Mouse (Mus musculus) left cerebral cortex, adult 2 months (tissue): ENCODE results near the gene Rtbdn. TPM values are rescaled to one million over a fixed set of nuclear protein-coding genes. Genes with fewer than 3 reads are reported as not detected.
"Not testable (repeated sequence)": the region's sequence is repeated elsewhere in the genome, so short reads cannot be mapped to it uniquely, and the experiment has no call there.

Experiments used
- DNase-seq, 2 experiments: peaks; one replicate each; pipeline ENCODE4 v3.0.0; 2021 to 2022; ENCODE audit warnings: low spot score in 2 of 2, mixed read lengths in 1 of 2; ENCODE audit errors: extremely low spot score in 1 of 2
- H3K27ac ChIP-seq: fragments of 200-600 bp; 2 replicates; pipeline ENCODE4 v1.8.1; 2022
- H3K4me3 ChIP-seq: fragments of 200-600 bp; 2 replicates; pipeline ENCODE4 v1.8.1; 2022
- CTCF ChIP-seq: fragments of 200-600 bp; IDR thresholded peaks from 2 replicates; pipeline ENCODE4 v1.8.1; 2022; ENCODE audit warnings: antibody characterized with exemption, mild to moderate bottlenecking, moderate library complexity
- intact Hi-C: fragments of 180-260 bp; cut with DNase I; formaldehyde crosslinking; loops from one replicate; pipeline ENCODE4 v1.15.1; 2025
- long read RNA-seq, 2 experiments: library from polyadenylated mRNA; stranded (forward); transcript quantifications; one replicate each; pipeline ENCODE4 v2.0.0; 2021; ENCODE audit warnings: borderline mapping rate in 2 of 2
- total RNA-seq, 2 experiments: library from RNA; stranded (reverse); gene quantifications; 2 replicates each; pipeline ENCODE4 v1.2.3; 2021

The Rtbdn gene
- 1 to 10 TPM; 1.1 to 1.2 TPM for total RNA-seq
- long read RNA-seq, experiment 1, partial matches to known transcripts: 1 of 2 reads
- long read RNA-seq, experiment 1, other reads (novel, unspliced or antisense): 1 of 2 reads
- long read RNA-seq, experiment 2, partial matches to known transcripts: 1 of 2 reads
- long read RNA-seq, experiment 2, other reads (novel, unspliced or antisense): 1 of 2 reads

GRCm38 (mm10) chr8:84946528-84947240 is at the start of gene Rtbdn:
TSS of gene Rtbdn (plus strand) at chr8:84946991.
- peak within 1 kb of the TSS; percentile 83; the same call in 1 of the 2 replicates for H3K27ac ChIP-seq

GRCm38 (mm10) chr8:84901071-84901470 is 45.7 kb upstream of the Rtbdn start:
- H3K27ac ChIP-seq: no peak overlapping the region
- no peak for DNase-seq
- H3K4me3 ChIP-seq: no peak overlapping the region
- no peak for TF ChIP-seq CTCF
- intact Hi-C loops: no loop called here

More at GRCm38 (mm10) chr8:84946528-84947240, at the start of gene Rtbdn:
- no peak for DNase-seq
- intact Hi-C loops: no loop called here
- H3K4me3 ChIP-seq: peak within 1 kb of the TSS; percentile 71
- peak; percentile 29 for TF ChIP-seq CTCF

- intact Hi-C loops: no loop called here
- Histone ChIP-seq H3K27ac (peak within 1 kb of the TSS; percentile 62; the same call in 1 of the 2 replicates), H3K4me3 (peak within 1 kb of the TSS; percentile 63)
- no peak for DNase-seq
- no peak for TF ChIP-seq CTCF
These were observed 45.0 kb upstream of the Rtbdn start, which contains the start of gene Klf1 for GRCm38 (mm10) chr8:84901752-84902151. TSS of gene Klf1 (plus strand) at chr8:84901928.

GRCm38 (mm10) chr8:84902367-84902919 is 44.3 kb upstream of the Rtbdn start:
- no peak for TF ChIP-seq CTCF
- DNase-seq: no peak
- Histone ChIP-seq H3K27ac (peak overlapping the region; percentile 62; the same call in 1 of the 2 replicates), H3K4me3 (peak overlapping the region; percentile 63)
- intact Hi-C loops: no loop called here

- peak; percentile 91 to 93 for DNase-seq
- Histone ChIP-seq H3K27ac (peak overlapping the region; percentile 62; the same call in 1 of the 2 replicates), H3K4me3 (peak overlapping the region; percentile 63)
- intact Hi-C loops: no loop called here
- TF ChIP-seq CTCF: peak; percentile 99
These were observed 43.7 kb upstream of the Rtbdn start for GRCm38 (mm10) chr8:84902920-84903661.

- intact Hi-C loops: no loop called here
- TF ChIP-seq CTCF: no peak
- Histone ChIP-seq H3K4me3 (no peak overlapping the region), H3K27ac (no peak overlapping the region)
- no peak for DNase-seq
These were observed 42.4 kb upstream of the Rtbdn start for GRCm38 (mm10) chr8:84904351-84904750.

GRCm38 (mm10) chr8:84907037-84907436 is 39.8 kb upstream of the Rtbdn start:
- Histone ChIP-seq H3K4me3 (no peak overlapping the region), H3K27ac (no peak overlapping the region)
- intact Hi-C loops: no loop called here
- no peak for TF ChIP-seq CTCF
- DNase-seq: no peak

GRCm38 (mm10) chr8:84907493-84907892 is 39.3 kb upstream of the Rtbdn start:
- Histone ChIP-seq H3K27ac (no peak overlapping the region), H3K4me3 (no peak overlapping the region)
- TF ChIP-seq CTCF: no peak
- no peak for DNase-seq
- intact Hi-C loops: no loop called here

GRCm38 (mm10) chr8:84907979-84908378 is 38.8 kb upstream of the Rtbdn start:
- intact Hi-C loops, DNase-seq, H3K27ac ChIP-seq: not testable (repeated sequence)
- H3K4me3 ChIP-seq: peak overlapping the region; percentile 48

- TF ChIP-seq CTCF: no peak
- H3K4me3 ChIP-seq: peak within 1 kb of the TSS; percentile 48
- peak; percentile 70 to 81 for DNase-seq
- intact Hi-C loops: no loop called here
- H3K27ac ChIP-seq: no peak within 1 kb of the TSS
These were observed 38.2 kb upstream of the Rtbdn start, which contains the start of gene Dnase2a for GRCm38 (mm10) chr8:84908421-84909161. TSS of gene Dnase2a (plus strand) at chr8:84908560.

GRCm38 (mm10) chr8:84909162-84909767 is 37.5 kb upstream of the Rtbdn start:
- no peak for DNase-seq
- intact Hi-C loops: no loop called here
- no peak for TF ChIP-seq CTCF
- Histone ChIP-seq H3K27ac (no peak overlapping the region), H3K4me3 (peak overlapping the region; percentile 48)
